Mouse (Mus musculus): ENCODE results near the gene Rtcb.

Rtcb gene

GRCm38 (mm10) chr10:85957464-85957950 lies at the start of gene Rtcb:
Gene Rtcb, minus strand, starts transcription at chr10:85957823.
- peak; percentile 98 for DNase-seq

GRCm38 (mm10) chr10:86006455-86006854 lies 48.8 kb upstream of the Rtcb start:
- no peak for DNase-seq

- no peak for DNase-seq
These were observed 42.8 kb upstream of the Rtcb start for GRCm38 (mm10) chr10:86000447-86000846.

GRCm38 (mm10) chr10:85994543-85995104 lies 37.0 kb upstream of the Rtcb start:
- no peak for DNase-seq

- no peak for DNase-seq
These were observed 36.2 kb upstream of the Rtcb start for GRCm38 (mm10) chr10:85993836-85994235.

- DNase-seq = no peak
These were observed 34.8 kb upstream of the Rtcb start for GRCm38 (mm10) chr10:85992412-85992811.

GRCm38 (mm10) chr10:85989412-85990115 lies 31.9 kb upstream of the Rtcb start:
- DNase-seq = no peak

GRCm38 (mm10) chr10:85972915-85973314 lies 15.3 kb upstream of the Rtcb start:
- no peak for DNase-seq

- no peak for DNase-seq
These were observed 14.2 kb upstream of the Rtcb start for GRCm38 (mm10) chr10:85971826-85972225.

- DNase-seq = no peak
These were observed 12.4 kb upstream of the Rtcb start for GRCm38 (mm10) chr10:85969894-85970620.

- DNase-seq = no peak
These were observed 11.1 kb upstream of the Rtcb start for GRCm38 (mm10) chr10:85968731-85969130.

- DNase-seq = peak; percentile 76
These were observed 10.6 kb upstream of the Rtcb start for GRCm38 (mm10) chr10:85968157-85968634.

- no peak for DNase-seq
These were observed 10.0 kb upstream of the Rtcb start for GRCm38 (mm10) chr10:85967411-85968156.

GRCm38 (mm10) chr10:85966476-85966875 lies 8.9 kb upstream of the Rtcb start:
- no peak for DNase-seq

- DNase-seq = no peak
These were observed 6.7 kb upstream of the Rtcb start for GRCm38 (mm10) chr10:85964316-85964715.

GRCm38 (mm10) chr10:85962897-85963296 lies 5.3 kb upstream of the Rtcb start:
- DNase-seq = no peak

- DNase-seq = no peak
These were observed 678 bp downstream of the Rtcb start for GRCm38 (mm10) chr10:85956871-85957419.

- no peak for DNase-seq
These were observed 3.2 kb downstream of the Rtcb start for GRCm38 (mm10) chr10:85954429-85954828.

- DNase-seq = no peak
These were observed 4.2 kb downstream of the Rtcb start for GRCm38 (mm10) chr10:85953401-85953800.

GRCm38 (mm10) chr10:85951765-85952443 lies 5.7 kb downstream of the Rtcb start:
- DNase-seq = no peak

- DNase-seq = no peak
These were observed 9.0 kb downstream of the Rtcb start for GRCm38 (mm10) chr10:85948483-85949196.
